Mouse (Mus musculus) spleen, adult 2 months (tissue): ENCODE results near the gene Sptlc2. TPM values are rescaled to one million over a fixed set of nuclear protein-coding genes. Genes with fewer than 3 reads are reported as not detected.
A peak's percentile ranks its signal among the peaks of the same experiment; 100 is the strongest.

Experiments
- DNase-seq, 2 experiments: peaks; one replicate each; pipeline versions ENCODE4 v3.0.0 to v3.0.0-alpha.2; 2012 to 2021; ENCODE audit warnings: low spot score in 2 of 2, low read depth in 1 of 2
- H3K27ac ChIP-seq: fragments of 200-500 bp; 2 replicates; pipeline ENCODE4 v1.5.1; 2012; ENCODE audit warnings: low read length, inconsistent platforms; ENCODE audit not compliant: insufficient read depth
- H3K27me3 ChIP-seq: fragments of 200-500 bp; 2 replicates; pipeline ENCODE4 v1.6.1; 2012; ENCODE audit warnings: mild to moderate bottlenecking, moderate library complexity, low read length, inconsistent platforms; ENCODE audit not compliant: control insufficient read depth, insufficient read depth
- H3K36me3 ChIP-seq: fragments of 200-500 bp; 2 replicates; pipeline ENCODE4 v1.6.1; 2012; ENCODE audit warnings: mild to moderate bottlenecking, low read length, inconsistent platforms; ENCODE audit not compliant: control insufficient read depth, insufficient read depth
- H3K4me1 ChIP-seq: fragments of 200-500 bp; 2 replicates; pipeline ENCODE4 v1.6.1; 2011; ENCODE audit warnings: inconsistent platforms; ENCODE audit not compliant: control insufficient read depth, insufficient read depth, insufficient read length
- H3K4me3 ChIP-seq: fragments of 200-500 bp; 2 replicates; pipeline ENCODE4 v1.5.1; 2011; ENCODE audit warnings: mild to moderate bottlenecking, inconsistent platforms; ENCODE audit not compliant: insufficient read depth, insufficient read length; ENCODE audit errors: extremely low read depth
- CTCF ChIP-seq: fragments of 200-500 bp; IDR thresholded peaks from 2 replicates; pipeline ENCODE4 v1.5.1; 2011; ENCODE audit warnings: mild to moderate bottlenecking, inconsistent platforms; ENCODE audit not compliant: insufficient read depth, insufficient read length, insufficient replicate concordance; ENCODE audit errors: extremely low read depth
- POLR2A ChIP-seq: fragments of 200-500 bp; IDR thresholded peaks from 2 replicates; pipeline ENCODE4 v1.6.1; 2011; ENCODE audit warnings: low read depth, low read length, inconsistent platforms
- WGBS: fragments of 180-500 bp; shearing (Covaris S2); methylation state at CpG from one replicate; pipeline ENCODE4 v1.1.7; 2018; 5-methylcytosine and 5-hydroxymethylcytosine counted together
- polyA plus RNA-seq: library from polyadenylated mRNA; depleted of rRNA; stranded (reverse); fragments of >200 nt; gene quantifications from 2 replicates; pipeline ENCODE4 v1.2.3, GENCODE M21; 2012

Sptlc2 gene
- polyA plus RNA-seq, 1 experiment = 7.5 TPM

DNA sequence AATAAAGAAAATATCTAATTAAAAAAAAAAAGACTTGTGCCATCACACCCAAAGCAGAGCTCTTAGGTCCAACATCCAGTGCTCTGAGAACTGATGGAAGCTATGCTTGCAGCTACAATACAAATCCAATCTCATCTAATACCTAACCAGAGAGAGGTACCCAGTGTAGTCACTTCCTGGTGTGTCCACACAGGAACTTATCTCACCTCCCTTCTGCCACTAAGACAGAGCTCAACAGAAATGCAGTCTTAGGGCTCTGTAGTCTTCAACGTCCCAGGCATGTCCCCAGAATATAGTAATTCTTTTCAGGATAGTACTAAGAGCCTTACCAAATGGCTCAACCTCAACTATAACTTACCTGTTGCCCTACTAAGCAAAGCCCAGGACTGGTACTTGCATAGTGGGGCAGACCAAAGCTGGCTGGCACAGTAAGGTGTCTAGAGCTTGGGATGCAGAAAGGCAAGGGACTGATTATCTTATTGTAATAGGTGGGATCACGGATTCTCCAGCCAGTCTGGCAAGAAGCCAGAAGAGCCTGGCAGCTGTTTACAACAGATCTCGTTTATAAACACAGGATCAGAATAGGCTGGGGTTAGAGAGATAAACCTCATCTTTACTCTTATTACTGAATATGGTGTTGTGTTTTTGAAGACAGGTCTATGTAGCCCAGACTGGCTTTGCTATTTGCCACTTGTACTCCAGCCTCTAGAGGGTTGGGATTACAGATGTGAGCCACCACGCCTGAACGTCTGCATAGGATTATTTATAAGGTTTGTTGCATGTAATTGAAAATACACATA is 33.8 kb upstream of the Sptlc2 start:
- H3K4me3 ChIP-seq = no peak overlapping the region
- DNase-seq = no peak
- WGBS = 69% methylated on average over 5 of the region's 5 CpGs
- peaks cover 9% of the 10 kb centered on the region for H3K36me3 ChIP-seq
- H3K4me1 ChIP-seq = no peaks in the 10 kb centered on the region
- no peak overlapping the region for H3K27ac ChIP-seq
- H3K27me3 ChIP-seq = no peaks in the 10 kb centered on the region
- TF ChIP-seq POLR2A = no peak
- no peak for TF ChIP-seq CTCF

DNA sequence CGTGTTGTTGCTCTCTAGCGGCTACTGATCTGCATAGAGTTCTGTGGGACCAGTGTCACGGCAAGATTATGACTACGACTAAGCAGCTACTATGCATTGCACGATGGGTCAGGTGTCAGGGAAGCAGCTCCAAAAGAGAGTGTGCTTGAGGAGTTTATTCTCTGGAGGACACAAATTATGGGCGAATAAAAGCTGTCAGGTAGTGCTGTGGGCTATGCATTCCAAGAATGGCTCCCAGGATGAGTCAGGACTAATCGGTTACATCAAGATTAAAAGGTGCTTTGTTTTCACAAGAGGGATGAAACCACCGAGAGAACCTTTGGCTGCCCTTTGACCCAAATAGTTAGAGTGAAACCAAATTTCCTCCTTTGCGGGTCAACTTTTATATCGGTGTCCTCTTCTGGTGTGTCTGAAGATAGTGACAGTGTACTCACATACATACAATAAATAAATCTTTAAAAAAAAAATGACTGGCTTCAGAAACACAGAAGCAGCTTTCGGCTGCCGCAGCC is 31.9 kb upstream of the Sptlc2 start:
- Histone ChIP-seq H3K27me3 (no peaks in the 10 kb centered on the region), H3K36me3 (no peaks in the 10 kb centered on the region), H3K4me1 (peaks cover 9% of the 10 kb centered on the region; the same call in 1 of the 2 replicates), H3K27ac (no peak overlapping the region), H3K4me3 (no peak overlapping the region)
- no peak for TF ChIP-seq POLR2A
- TF ChIP-seq CTCF = no peak
- no peak for DNase-seq
- WGBS = 76% methylated on average over 12 of the region's 12 CpGs

DNA sequence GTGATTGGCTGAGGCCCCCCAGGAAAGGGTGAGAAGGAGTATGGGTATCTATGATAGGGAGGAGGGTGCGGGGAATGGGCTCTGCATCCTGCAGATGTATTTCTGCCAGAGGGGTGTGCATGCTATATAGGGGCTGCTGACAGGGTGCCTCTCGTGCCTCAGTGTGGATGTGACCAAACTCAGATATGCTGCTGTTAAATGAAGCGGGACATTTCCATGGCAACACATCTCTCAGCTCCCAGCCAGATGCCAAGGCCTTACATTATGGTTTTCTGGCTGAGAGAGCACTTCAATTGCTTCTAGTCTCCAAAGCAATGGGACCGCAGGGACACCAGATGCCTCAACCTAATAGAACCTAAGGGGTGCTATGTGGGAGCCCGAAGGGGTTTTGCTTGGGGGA is 30.8 kb upstream of the Sptlc2 start:
- DNase-seq = no peak
- Histone ChIP-seq H3K27ac (no peak overlapping the region), H3K36me3 (no peaks in the 10 kb centered on the region), H3K4me1 (peaks cover 9% of the 10 kb centered on the region; the same call in 1 of the 2 replicates), H3K27me3 (no peaks in the 10 kb centered on the region), H3K4me3 (no peak overlapping the region)
- 82% methylated on average over 5 of the region's 5 CpGs for WGBS
- TF ChIP-seq CTCF (no peak), POLR2A (no peak)

DNA sequence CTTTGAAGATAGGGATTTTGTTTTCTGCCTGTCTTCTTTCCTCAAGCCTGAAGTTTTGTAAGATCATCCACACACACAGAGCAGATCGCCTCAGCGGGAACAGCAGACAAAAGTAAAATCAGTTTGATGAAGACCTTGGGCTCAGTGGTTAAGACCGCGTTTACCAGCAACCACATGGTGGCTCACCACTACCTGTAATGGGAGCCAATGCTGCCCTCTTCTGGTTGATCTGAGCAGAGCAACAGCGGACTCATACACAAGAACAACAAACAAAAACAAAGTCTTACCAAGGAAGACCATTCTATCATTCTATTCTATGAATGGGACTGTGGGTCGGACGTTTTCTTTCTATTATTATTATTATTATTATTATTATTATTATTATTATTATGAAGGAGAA is 28.5 kb upstream of the Sptlc2 start:
- Histone ChIP-seq H3K36me3 (no peaks in the 10 kb centered on the region), H3K4me3 (no peak overlapping the region), H3K27ac (no peak overlapping the region), H3K4me1 (peaks cover 9% of the 10 kb centered on the region; the same call in 1 of the 2 replicates), H3K27me3 (no peaks in the 10 kb centered on the region)
- DNase-seq = peak; percentile 35 to 40
- TF ChIP-seq POLR2A (no peak), CTCF (peak; percentile 72; the same call in 1 of the 2 replicates)
- WGBS = 34% methylated on average over 7 of the region's 7 CpGs

DNA sequence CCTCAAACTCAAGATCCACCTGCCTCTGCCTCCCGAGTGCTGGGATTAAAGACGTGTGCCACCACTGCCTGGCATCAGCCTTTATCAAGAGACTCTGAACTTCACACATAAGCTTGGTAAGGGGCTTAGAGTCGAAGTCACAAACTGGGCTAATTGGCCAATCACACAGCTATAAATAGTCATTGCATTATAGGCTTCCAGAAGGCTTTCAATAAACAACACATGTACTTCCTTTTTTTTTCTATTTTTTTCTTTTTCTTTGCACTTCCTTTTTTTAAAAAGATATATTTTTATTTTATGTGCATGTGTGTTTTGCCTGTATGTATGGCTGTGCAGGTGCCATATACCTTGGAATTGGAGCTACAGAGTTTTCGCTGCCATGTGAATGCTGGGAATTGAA is 27.2 kb upstream of the Sptlc2 start:
- peaks cover 9% of the 10 kb centered on the region; the same call in 1 of the 2 replicates for H3K4me1 ChIP-seq
- TF ChIP-seq CTCF = no peak
- no peak for TF ChIP-seq POLR2A
- H3K27ac ChIP-seq = no peak overlapping the region
- WGBS = 44% methylated on average over 4 of the region's 4 CpGs
- no peaks in the 10 kb centered on the region for H3K27me3 ChIP-seq
- DNase-seq = no peak
- no peaks in the 10 kb centered on the region for H3K36me3 ChIP-seq
- no peak overlapping the region for H3K4me3 ChIP-seq

DNA sequence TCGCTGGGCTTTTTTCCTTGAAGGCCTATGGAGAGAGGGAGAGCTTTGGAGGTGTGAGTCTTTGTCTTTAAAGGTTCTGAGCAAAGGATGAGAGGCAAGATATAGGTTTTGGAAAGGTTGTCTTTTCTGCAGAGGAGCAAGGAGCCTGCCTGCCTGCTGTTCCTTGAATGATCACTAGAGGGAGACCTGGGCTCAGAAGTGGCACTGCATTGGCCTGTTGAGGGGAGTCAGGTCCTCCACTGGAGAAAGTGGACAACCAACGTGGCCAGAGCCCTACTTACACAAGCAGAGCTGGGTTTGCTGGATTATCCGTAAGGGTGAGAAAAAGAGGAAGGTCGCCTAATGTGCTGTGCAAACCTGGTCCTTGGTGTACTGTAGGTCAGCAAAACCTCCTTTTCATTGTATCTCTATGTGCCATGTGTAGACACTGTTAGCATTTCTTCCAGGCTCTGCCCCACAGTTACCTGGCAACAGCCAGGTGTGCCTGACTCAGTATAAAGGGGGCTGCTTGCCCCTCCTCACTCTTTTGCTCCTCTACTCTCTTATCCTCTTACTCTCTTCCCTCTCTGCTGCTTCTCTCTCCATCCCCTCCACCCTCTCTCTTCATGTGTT is 25.1 kb upstream of the Sptlc2 start:
- DNase-seq = peak in 1 of 2 experiments; percentile 69
- Histone ChIP-seq H3K27me3 (no peaks in the 10 kb centered on the region), H3K27ac (no peak overlapping the region), H3K36me3 (no peaks in the 10 kb centered on the region), H3K4me1 (peaks cover 9% of the 10 kb centered on the region; the same call in 1 of the 2 replicates), H3K4me3 (no peak overlapping the region)
- TF ChIP-seq POLR2A (no peak), CTCF (peak; percentile 71; the same call in 1 of the 2 replicates)
- 19% methylated on average over 4 of the region's 4 CpGs for WGBS

DNA sequence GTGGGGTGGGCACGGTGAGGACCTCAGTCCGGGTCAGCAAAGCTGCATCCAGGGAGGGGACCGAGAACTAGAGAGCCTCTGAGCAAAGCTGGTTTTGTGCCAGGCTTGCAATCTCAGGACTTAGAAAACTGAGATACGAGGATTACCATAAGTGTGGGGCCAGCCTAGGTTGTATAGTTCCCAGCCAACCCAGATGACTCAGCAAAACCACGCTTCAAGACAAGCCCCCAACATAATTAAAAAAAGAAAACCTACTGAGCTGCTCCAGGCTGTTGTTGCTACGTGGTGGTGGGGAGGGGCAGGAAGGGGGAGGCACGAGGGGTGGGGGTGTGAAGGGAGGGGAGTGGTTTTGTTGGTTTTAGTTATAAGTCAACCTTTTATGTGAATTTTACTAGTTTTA is 22.8 kb upstream of the Sptlc2 start:
- no peak for DNase-seq
- Histone ChIP-seq H3K27me3 (no peaks in the 10 kb centered on the region), H3K36me3 (no peaks in the 10 kb centered on the region), H3K4me3 (no peak overlapping the region), H3K4me1 (peaks cover 6% of the 10 kb centered on the region; the same call in 1 of the 2 replicates), H3K27ac (no peak overlapping the region)
- 19% methylated on average over 7 of the region's 7 CpGs for WGBS
- TF ChIP-seq POLR2A (no peak), CTCF (no peak)
